Mouse (Mus musculus) neural tube, embryonic 11.5 days (tissue): ENCODE measurements around the gene Gm9944. TPM values are rescaled to one million over a fixed set of nuclear protein-coding genes. Genes with fewer than 3 reads are reported as not detected.

ENCODE experiments used
- polyA plus RNA-seq: library from polyadenylated mRNA; unstranded; fragments of >200 nt; fragmentation: Nextera tagmentation; extraction: Ambion mirVana; gene quantifications from 2 replicates; pipeline ENCODE4 v1.2.1, GENCODE M21; 2014

Gm9944 gene
- polyA plus RNA-seq, 1 experiment from 2014 or later = not detected

Other genes with a start within 250 kb of the Gm9944 start
- not detected in 2 replicates for gene C87977, start 240.0 kb downstream of the Gm9944 start, polyA plus RNA-seq
- not detected in 2 replicates for gene Pramel5, start 172.8 kb downstream of the Gm9944 start, polyA plus RNA-seq
- gene Gm13128, start 123.1 kb downstream of the Gm9944 start, polyA plus RNA-seq = not detected in 2 replicates
- gene Gm13119, start 95.4 kb downstream of the Gm9944 start, polyA plus RNA-seq = not detected in 2 replicates
- not detected in 2 replicates for gene Pramef20, start 75.4 kb downstream of the Gm9944 start, polyA plus RNA-seq
- gene Pramef12, start 44.9 kb downstream of the Gm9944 start, polyA plus RNA-seq = not detected in 2 replicates
- gene 1700012P22Rik, start 14.5 kb downstream of the Gm9944 start, polyA plus RNA-seq = not detected in 2 replicates
- gene Aadacl3, start 10.4 kb upstream of the Gm9944 start, polyA plus RNA-seq = not detected in 2 replicates
- gene 9430007A20Rik, start 66.5 kb upstream of the Gm9944 start, polyA plus RNA-seq = not detected in 2 replicates
- gene Gm13124, start 111.8 kb upstream of the Gm9944 start, polyA plus RNA-seq = not detected in 2 replicates
- gene Aadacl4, start 160.4 kb upstream of the Gm9944 start, polyA plus RNA-seq = not detected in 2 replicates
- not detected in 2 replicates for gene Gm436, start 233.1 kb upstream of the Gm9944 start, polyA plus RNA-seq